Comparison of ENCODE assay signal across 8 mouse cellular contexts in genomic region chr15:79940932-79941331, GRCm38 (mm10). TPM values are rescaled to one million over a fixed set of nuclear protein-coding genes. Genes with fewer than 3 reads are reported as not detected.
A peak's percentile ranks its signal among the peaks of the same experiment; 100 is the strongest.
DNase-seq lines count a peak whose midpoint lies in the region.

No protein-coding gene starts in this region.

- intact Hi-C loops in left cerebral cortex, postnatal 4 days (cut with DNase I): no loop called here
- intact Hi-C loops in left cerebral cortex, postnatal 25 days (cut with DNase I): loop anchor here (2.0 kb wide), 1 partner anchor 188 kb away; no protein-coding TSS in a partner anchor

- peak; percentile 49 for DNase-seq in cerebellum, adult 9-11 months
- no peak for DNase-seq in cerebellum, adult 11 months
- DNase-seq in left cerebral cortex, postnatal 4 days: peak; percentile 43
- DNase-seq in left cerebral cortex, postnatal 25 days (ENCODE audit: low spot score in 2 of 2): no peak
- DNase-seq in ZHBTc4 (ENCODE audit: low read depth, low spot score): peak; percentile 91
- peak; percentile 51 for DNase-seq in gastrocnemius, postnatal 10 days
- DNase-seq in retina, postnatal 1 day: peak; percentile 76
- no peak for DNase-seq in layer of hippocampus, postnatal 14 days (ENCODE audit: low spot score in 2 of 2)

RNA-seq across cellular contexts. Expression of gene Cbx7, which starts 30.0 kb away (rescaled TPM):
- 1 to 10 TPM; 5.6 to 6.8 TPM for total RNA-seq in left cerebral cortex, postnatal 4 days (2021)
- 10 to 100 TPM; 27.1 to 29.5 TPM for total RNA-seq in left cerebral cortex, postnatal 25 days (2021)
- 1 to 10 TPM; 2.9 to 4.1 TPM for total RNA-seq in gastrocnemius, postnatal 10 days (2021)
- 10 to 100 TPM; 12.8 to 15.1 TPM for total RNA-seq in layer of hippocampus, postnatal 14 days (2021)

RNA-seq across cellular contexts. Expression of gene Apobec3, which starts 49.5 kb away (rescaled TPM):
- total RNA-seq in left cerebral cortex, postnatal 4 days (2021): 1 to 10 TPM; 4.7 to 6.0 TPM
- total RNA-seq in left cerebral cortex, postnatal 25 days (2021): 1 to 10 TPM; 3.7 to 4.0 TPM
- 10 to 100 TPM in 1 of 2 experiments, 1 to 10 TPM in 1; 7.5 to 11.8 TPM for total RNA-seq in gastrocnemius, postnatal 10 days (2021)
- total RNA-seq in layer of hippocampus, postnatal 14 days (2021): 1 to 10 TPM; 6.1 to 6.4 TPM

Comparison
In these comparisons a context has a peak if more than half of its experiments do, and no peak if none do; other contexts are left out.
1. DNase-seq: peak in cerebellum, adult 9-11 months (single experiment), left cerebral cortex, postnatal 4 days (single experiment), ZHBTc4 (single experiment), gastrocnemius, postnatal 10 days (single experiment) and retina, postnatal 1 day (single experiment); none in cerebellum, adult 11 months (single experiment), left cerebral cortex, postnatal 25 days (0 of 2) and layer of hippocampus, postnatal 14 days (0 of 2).